8 mouse cellular contexts compared by ENCODE assay signal in the genomic region with DNA sequence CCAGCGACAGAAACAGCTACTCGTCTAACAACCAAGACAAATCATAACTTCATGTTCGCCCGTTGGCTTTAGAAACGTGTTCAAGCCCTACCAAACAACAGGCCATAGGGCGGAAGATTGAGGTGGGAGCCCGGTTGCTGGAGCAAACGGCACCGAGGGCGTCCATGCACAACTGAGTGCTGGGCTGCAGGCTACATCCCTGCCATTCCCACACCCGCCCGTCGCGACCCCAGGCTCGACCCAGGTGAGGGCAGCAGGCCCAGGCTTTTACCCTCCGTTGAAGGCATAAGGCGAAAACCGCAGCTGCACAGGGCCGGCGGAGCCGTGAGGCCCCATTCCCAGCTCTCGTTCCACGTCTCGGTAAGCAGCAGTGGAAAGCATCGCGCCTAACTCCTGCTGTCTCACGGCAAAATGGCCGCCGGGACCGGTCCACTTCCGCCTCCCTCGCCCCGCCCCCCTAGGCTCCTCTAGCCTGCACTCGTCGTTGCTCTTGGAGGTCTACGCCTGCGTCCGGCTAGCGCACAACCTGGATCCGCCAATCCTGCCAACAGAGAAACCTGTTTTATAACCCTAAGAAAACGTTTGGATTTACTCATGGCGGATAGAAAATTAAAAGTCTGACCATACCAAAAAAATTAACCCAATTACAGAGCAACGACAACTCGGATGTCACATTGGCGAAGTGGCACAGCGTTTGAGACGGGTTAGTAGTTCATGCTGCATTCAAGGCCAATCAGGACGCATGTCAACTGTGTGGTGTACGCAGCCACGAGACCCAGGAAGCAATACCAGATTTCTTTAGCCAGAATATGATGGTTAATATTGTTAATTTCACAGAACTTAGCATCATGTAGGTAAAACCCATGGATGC. TPM values are rescaled to one million over a fixed set of nuclear protein-coding genes. Genes with fewer than 3 reads are reported as not detected.
DNase-seq lines count a peak whose midpoint lies in the region; ATAC-seq and TF ChIP-seq lines count a peak whose summit lies in the region.

No protein-coding gene starts in this region.

- TF ChIP-seq POLR2A in heart, adult 2 months (IDR thresholded peaks at IDR 0.05; ENCODE audit: insufficient read depth, low read depth, low read length): peak; percentile 88

- ATAC-seq in embryonic facial prominence, embryonic 13.5 days (ENCODE audit: insufficient number of reproducible peaks, insufficient read depth, low FRiP score, low TSS enrichment, low read depth): peak; percentile 94
- ATAC-seq in limb, embryonic 13.5 days (ENCODE audit: low FRiP score, low read depth): peak; percentile 96
- peak; percentile 95 for ATAC-seq in midbrain, embryonic 16.5 days

- intact Hi-C loops in heart, adult 2 months (cut with DNase I): loop anchor here (1.0 to 2.0 kb wide), 2 partner anchors 29 to 209 kb away; partner anchors contain the start of gene Pdcd2

- H3K79me2 ChIP-seq in heart, adult 2 months (replicated peaks; ENCODE audit: control insufficient read depth, insufficient read depth, low read length): peaks cover 4% of the 10 kb centered on the region

- H3K4me3 ChIP-seq in embryonic facial prominence, embryonic 13.5 days: peak overlapping the region; percentile 84
- H3K4me3 ChIP-seq in heart, adult 2 months: peak overlapping the region; percentile 67
- peak overlapping the region; percentile 93 for H3K4me3 ChIP-seq in limb, embryonic 13.5 days
- H3K4me3 ChIP-seq in midbrain, embryonic 16.5 days (ENCODE audit: low read depth, low read length): peak overlapping the region; percentile 97

- peaks cover 29% of the 10 kb centered on the region for H3K4me1 ChIP-seq in embryonic facial prominence, embryonic 13.5 days
- H3K4me1 ChIP-seq in heart, adult 2 months (ENCODE audit: control insufficient read depth, insufficient read depth, low read length): peaks cover 3% of the 10 kb centered on the region
- peaks cover 36% of the 10 kb centered on the region for H3K4me1 ChIP-seq in limb, embryonic 13.5 days
- H3K4me1 ChIP-seq in midbrain, embryonic 16.5 days (ENCODE audit: control insufficient read depth, insufficient read depth, low read length): peaks cover 35% of the 10 kb centered on the region

- H3K9me3 ChIP-seq in embryonic facial prominence, embryonic 13.5 days: no peaks in the 10 kb centered on the region
- H3K9me3 ChIP-seq in limb, embryonic 13.5 days: no peaks in the 10 kb centered on the region
- H3K9me3 ChIP-seq in midbrain, embryonic 16.5 days (replicated peaks; ENCODE audit: control insufficient read depth, low read length, poor library complexity, severe bottlenecking): no peaks in the 10 kb centered on the region

- DNase-seq in 3134 (ENCODE audit: extremely low read depth, insufficient read length, low spot score): peak; percentile 90
- DNase-seq in adrenal gland, postnatal 36 days: peak; percentile 96 to 97
- DNase-seq in heart, adult 2 months: peak; percentile 94 to 95
- peak; percentile 92 to 94 for DNase-seq in kidney, adult 8-10 months
- DNase-seq in spleen, postnatal 10 days (ENCODE audit: low spot score in 2 of 2): peak; percentile 93 to 97

- peak overlapping the region; percentile 95 for H3K27ac ChIP-seq in embryonic facial prominence, embryonic 13.5 days
- peak overlapping the region; percentile 94 for H3K27ac ChIP-seq in heart, adult 2 months
- peak overlapping the region; percentile 91 for H3K27ac ChIP-seq in limb, embryonic 13.5 days
- peak overlapping the region; percentile 92 for H3K27ac ChIP-seq in midbrain, embryonic 16.5 days (ENCODE audit: low read length)

- peaks cover 23% of the 10 kb centered on the region for H3K36me3 ChIP-seq in embryonic facial prominence, embryonic 13.5 days
- H3K36me3 ChIP-seq in heart, adult 2 months (ENCODE audit: control insufficient read depth, insufficient read depth, low read length): peaks cover 18% of the 10 kb centered on the region
- H3K36me3 ChIP-seq in limb, embryonic 13.5 days: peaks cover 32% of the 10 kb centered on the region
- H3K36me3 ChIP-seq in midbrain, embryonic 16.5 days (ENCODE audit: control insufficient read depth, insufficient read depth, low read length): peaks cover 2% of the 10 kb centered on the region; the same call in 1 of the 2 replicates

- H3K9ac ChIP-seq in embryonic facial prominence, embryonic 13.5 days: peak overlapping the region; percentile 91
- H3K9ac ChIP-seq in heart, adult 2 months (ENCODE audit: low read depth, low read length): peak overlapping the region; percentile 70
- H3K9ac ChIP-seq in limb, embryonic 13.5 days: peak overlapping the region; percentile 88
- H3K9ac ChIP-seq in midbrain, embryonic 16.5 days (ENCODE audit: low read depth, low read length): peak overlapping the region; percentile 85

- peak; percentile 34 for TF ChIP-seq CTCF in heart, adult 2 months (IDR thresholded peaks at IDR 0.05)

- 1% methylated on average over 50 of the region's 50 CpGs for WGBS in embryonic facial prominence, embryonic 13.5 days
- WGBS in heart, adult 2 months: 1% methylated on average over 50 of the region's 50 CpGs
- under 1% methylated on average over 50 of the region's 50 CpGs for WGBS in limb, embryonic 13.5 days
- WGBS in midbrain, embryonic 16.5 days: under 1% methylated on average over 50 of the region's 50 CpGs

- H3K4me2 ChIP-seq in embryonic facial prominence, embryonic 13.5 days: peak overlapping the region; percentile 82
- H3K4me2 ChIP-seq in limb, embryonic 13.5 days (replicated peaks): peak overlapping the region; percentile 82
- H3K4me2 ChIP-seq in midbrain, embryonic 16.5 days (ENCODE audit: low read length): peak overlapping the region; percentile 73

- H3K27me3 ChIP-seq in embryonic facial prominence, embryonic 13.5 days: no peaks in the 10 kb centered on the region
- no peaks in the 10 kb centered on the region for H3K27me3 ChIP-seq in heart, adult 2 months (ENCODE audit: control insufficient read depth, insufficient read depth, low read length)
- H3K27me3 ChIP-seq in limb, embryonic 13.5 days: no peaks in the 10 kb centered on the region
- H3K27me3 ChIP-seq in midbrain, embryonic 16.5 days (ENCODE audit: control insufficient read depth, insufficient read depth, low read depth, low read length): no peaks in the 10 kb centered on the region

- peak; percentile 26; the same call in 1 of the 2 replicates for TF ChIP-seq EP300 in heart, adult 2 months (IDR thresholded peaks at IDR 0.05; ENCODE audit: insufficient read depth, low read depth, low read length)

RNA-seq across cellular contexts. Expression of gene Psmb1, which starts 1.4 kb away (rescaled TPM):
- total RNA-seq in adrenal gland, postnatal 36 days (2021): 100 to 1,000 TPM; 172 to 189 TPM
- 263 and 267 TPM in 2 replicates for polyA plus RNA-seq in embryonic facial prominence, embryonic 13.5 days (2015; fragmentation: Nextera tagmentation; extraction: Ambion mirVana)
- total RNA-seq in heart, adult 2 months (2021): 100 to 1,000 TPM; 109 to 125 TPM
- 93.1 and 161 TPM in 2 replicates for polyA plus RNA-seq in heart, adult 2 months (2012; rRNA removed)
- polyA plus RNA-seq in limb, embryonic 13.5 days (2015; fragmentation: Nextera tagmentation; extraction: Ambion mirVana): 252 and 265 TPM in 2 replicates
- polyA plus RNA-seq in midbrain, embryonic 16.5 days (2015; fragmentation: Nextera tagmentation; extraction: Ambion mirVana): 224 and 230 TPM in 2 replicates

RNA-seq across cellular contexts. Expression of gene Tbp, which starts 1.6 kb away (rescaled TPM):
- total RNA-seq in adrenal gland, postnatal 36 days (2021): 10 to 100 TPM; 24.5 to 27.7 TPM
- polyA plus RNA-seq in embryonic facial prominence, embryonic 13.5 days (2015; fragmentation: Nextera tagmentation; extraction: Ambion mirVana): 52.1 and 54.0 TPM in 2 replicates
- 10 to 100 TPM in 1 of 2 experiments, 1 to 10 TPM in 1; 9.6 to 10.9 TPM for total RNA-seq in heart, adult 2 months (2021)
- 20.4 and 29.5 TPM in 2 replicates for polyA plus RNA-seq in heart, adult 2 months (2012; rRNA removed)
- 50.8 and 52.9 TPM in 2 replicates for polyA plus RNA-seq in limb, embryonic 13.5 days (2015; fragmentation: Nextera tagmentation; extraction: Ambion mirVana)
- polyA plus RNA-seq in midbrain, embryonic 16.5 days (2015; fragmentation: Nextera tagmentation; extraction: Ambion mirVana): 59.5 and 63.2 TPM in 2 replicates

RNA-seq across cellular contexts. Expression of gene Pdcd2, which starts 29.0 kb away (rescaled TPM):
- 10 to 100 TPM; 33.2 to 34.6 TPM for total RNA-seq in adrenal gland, postnatal 36 days (2021)
- polyA plus RNA-seq in embryonic facial prominence, embryonic 13.5 days (2015; fragmentation: Nextera tagmentation; extraction: Ambion mirVana): 46.2 and 46.3 TPM in 2 replicates
- 10 to 100 TPM; 13.9 to 16.4 TPM for total RNA-seq in heart, adult 2 months (2021)
- polyA plus RNA-seq in heart, adult 2 months (2012; rRNA removed): 9.2 and 13.1 TPM in 2 replicates
- polyA plus RNA-seq in limb, embryonic 13.5 days (2015; fragmentation: Nextera tagmentation; extraction: Ambion mirVana): 48.4 and 49.0 TPM in 2 replicates
- 54.7 and 65.8 TPM in 2 replicates for polyA plus RNA-seq in midbrain, embryonic 16.5 days (2015; fragmentation: Nextera tagmentation; extraction: Ambion mirVana)

Comparison
In these comparisons a context has a peak if more than half of its experiments do, and no peak if none do; other contexts are left out.
1. Peak in every context shown above with its lines: DNase-seq, ATAC-seq, H3K4me3 ChIP-seq and H3K27ac ChIP-seq.